Mouse (Mus musculus) kidney, postnatal 4 days (tissue): ENCODE results near the gene Actg1.

Experiments used
- DNase-seq, 2 experiments: peaks; one replicate each; pipeline ENCODE4 v3.0.0; 2021; ENCODE audit warnings: mixed read lengths in 2 of 2

Gene Actg1

DNA sequence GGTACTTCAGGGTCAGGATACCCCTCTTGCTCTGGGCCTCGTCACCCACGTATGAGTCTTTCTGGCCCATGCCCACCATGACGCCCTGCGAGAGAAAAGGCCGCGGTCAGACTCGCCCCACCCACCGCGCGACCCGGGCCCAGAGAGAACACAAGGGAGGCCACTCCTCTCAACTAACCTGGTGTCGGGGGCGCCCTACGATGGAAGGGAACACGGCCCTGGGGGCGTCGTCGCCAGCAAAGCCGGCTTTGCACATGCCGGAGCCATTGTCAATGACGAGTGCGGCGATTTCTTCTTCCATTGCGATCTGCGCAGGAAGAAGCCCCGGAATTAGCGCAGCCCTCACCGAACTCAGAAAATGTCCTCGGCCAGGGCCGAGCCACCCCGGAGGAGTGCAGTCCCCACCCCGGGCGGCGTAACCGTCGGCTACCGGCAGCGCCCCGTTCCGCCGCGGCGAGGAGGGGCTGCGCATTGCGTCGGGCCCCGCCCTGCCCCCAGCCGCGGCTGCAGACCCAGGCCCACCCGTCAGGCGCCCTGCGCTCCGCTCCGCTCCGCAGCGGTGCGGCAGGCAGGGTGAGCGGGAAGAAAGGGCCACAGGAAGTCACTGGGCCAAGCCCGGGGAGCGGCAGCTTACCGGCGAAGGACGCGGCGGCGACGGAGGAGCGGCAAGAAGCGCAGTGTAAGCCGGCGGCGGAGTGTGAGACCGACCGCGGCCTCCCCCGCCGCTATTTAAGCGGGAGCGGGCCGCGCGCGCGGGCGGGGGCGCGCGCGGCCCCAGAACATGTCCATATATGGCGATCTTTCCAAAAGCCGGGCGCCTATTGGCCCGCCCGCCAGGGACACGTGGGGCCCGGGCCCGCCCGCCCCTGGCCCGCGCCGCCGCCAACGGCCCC is at the start of gene Actg1:
Gene Actg1 (minus strand): TSS at position 752 of the 893 bp plus-strand sequence.
- DNase-seq = peak; percentile 88 to 94

- DNase-seq = no peak
Measured at GRCm38 (mm10) chr11:120397602-120398001, 49.3 kb upstream of the Actg1 start.

GRCm38 (mm10) chr11:120395661-120396060 is 47.3 kb upstream of the Actg1 start:
- DNase-seq = no peak

- DNase-seq = no peak
Measured at GRCm38 (mm10) chr11:120388580-120388979, 40.2 kb upstream of the Actg1 start.

DNA sequence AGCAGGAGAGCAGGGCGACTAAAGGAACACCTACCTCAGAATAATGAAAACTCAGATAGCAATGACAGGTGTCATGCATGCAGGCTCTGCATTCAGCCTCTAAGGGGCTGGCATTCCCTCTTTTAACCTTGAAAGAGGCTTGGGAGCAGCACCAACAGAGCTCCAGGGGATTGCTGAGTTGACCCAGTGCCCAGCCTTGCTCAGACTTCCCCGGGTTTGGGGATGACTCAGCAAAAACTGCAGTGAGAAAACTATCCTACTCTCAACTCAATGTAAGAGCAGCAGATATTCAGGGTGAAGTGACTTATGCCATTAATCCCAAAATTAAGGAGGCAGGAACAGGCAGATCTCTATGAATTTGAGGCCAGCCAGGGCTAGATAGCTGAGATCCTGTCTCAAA is 38.8 kb upstream of the Actg1 start:
- DNase-seq = no peak

GRCm38 (mm10) chr11:120386632-120387031 is 38.3 kb upstream of the Actg1 start:
- DNase-seq = no peak

GRCm38 (mm10) chr11:120382509-120382908 is 34.2 kb upstream of the Actg1 start:
- DNase-seq = no peak

- DNase-seq = no peak
Measured at GRCm38 (mm10) chr11:120381157-120381556, 32.8 kb upstream of the Actg1 start.

DNA sequence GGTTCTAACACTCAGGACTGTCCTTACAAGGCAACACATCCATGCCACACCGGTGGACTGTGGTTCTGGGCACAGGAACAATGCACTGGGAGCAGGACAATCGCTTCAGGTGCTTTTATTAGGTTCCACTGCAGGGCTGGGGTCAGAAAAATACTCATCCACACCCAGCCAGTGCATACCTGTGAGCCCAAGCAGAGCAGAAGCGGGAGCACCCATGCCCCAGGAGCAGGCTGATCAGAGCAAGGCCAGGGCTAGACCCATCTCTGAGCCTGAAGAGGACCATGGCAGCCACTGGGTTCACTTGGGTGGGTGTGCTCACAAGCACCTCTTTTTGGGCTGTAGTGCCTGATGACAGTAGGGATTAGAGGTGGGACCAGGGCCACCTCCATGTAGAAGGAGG is 31.9 kb upstream of the Actg1 start:
- DNase-seq = no peak

DNA sequence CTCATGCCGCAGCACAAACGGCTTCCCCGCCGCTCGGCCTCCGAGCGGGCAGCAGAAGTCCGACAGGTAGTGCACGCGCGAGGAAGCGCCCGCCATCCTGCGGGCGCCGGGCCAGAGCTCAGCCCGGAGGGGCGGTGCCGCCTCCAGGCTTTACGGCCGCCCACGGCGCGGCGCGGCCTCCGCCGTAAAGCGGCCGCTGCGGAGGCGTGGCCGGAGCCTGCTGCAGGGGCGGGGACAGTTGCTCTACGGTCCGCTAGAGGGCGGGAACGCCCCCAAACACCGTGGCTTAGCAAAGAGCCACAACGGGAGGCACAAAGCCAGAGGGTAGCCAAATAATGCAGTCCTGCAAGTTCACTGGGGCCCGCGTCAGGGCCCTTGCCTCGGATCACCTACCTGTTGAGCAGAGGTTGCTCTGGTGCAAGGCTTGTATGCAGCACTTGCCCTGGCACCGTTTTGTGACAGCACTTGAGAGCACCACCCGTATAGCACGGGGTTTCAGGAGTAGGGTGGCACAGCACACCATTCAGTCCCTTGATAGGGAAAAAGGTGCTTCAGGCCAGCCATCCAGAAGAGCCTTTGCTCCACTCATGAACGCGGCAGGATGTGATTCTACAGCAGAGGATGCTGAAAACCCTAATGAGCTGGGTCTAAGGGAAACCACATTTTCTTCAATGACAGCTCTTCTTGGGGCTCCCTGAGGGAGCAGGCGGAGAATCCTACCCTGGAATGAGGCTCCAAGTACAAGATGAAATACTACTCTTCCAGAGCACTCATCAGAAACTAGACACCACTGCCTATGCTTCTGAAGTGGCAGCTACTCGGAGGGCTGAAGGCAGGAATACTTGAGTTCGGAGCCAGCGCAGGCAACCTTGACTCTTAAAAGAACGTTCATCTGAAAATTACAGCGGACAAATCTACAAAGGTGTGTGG is 30.5 kb upstream of the Actg1 start, which contains the start of gene Faap100:
Gene Faap100 (minus strand): TSS at position 154 of the 930 bp plus-strand sequence.
- DNase-seq = peak; percentile 91 to 95

DNA sequence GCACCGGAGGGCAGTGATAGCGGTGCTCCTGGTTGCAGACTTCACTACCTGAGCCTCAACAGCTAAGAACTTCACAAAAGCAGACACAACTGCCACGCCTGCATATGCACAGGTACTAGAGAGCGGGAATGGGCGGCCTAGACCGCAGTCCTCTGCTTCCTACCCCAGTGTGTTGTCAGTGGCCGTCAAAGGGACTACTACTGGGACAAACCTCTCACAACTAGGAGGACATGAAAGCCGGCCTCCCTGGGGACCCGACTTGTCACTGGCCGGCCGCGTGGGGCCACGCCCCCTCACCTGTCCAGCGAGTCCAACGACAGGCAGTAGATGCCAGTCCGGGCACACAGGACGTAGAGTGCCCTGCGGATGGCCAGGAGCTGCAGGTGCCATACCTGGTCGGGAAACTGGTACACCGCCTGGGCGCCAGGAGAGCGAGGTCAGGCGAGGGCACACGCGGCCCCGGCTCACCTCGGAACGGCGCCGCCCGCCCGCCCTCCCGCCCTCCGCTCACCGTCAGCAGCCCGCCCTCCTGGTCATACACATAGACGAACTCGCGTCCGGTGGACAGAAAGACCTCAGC is 29.8 kb upstream of the Actg1 start:
- peak; percentile 70 to 83 for DNase-seq

- peak in 1 of 2 experiments; percentile 31 for DNase-seq
Measured at GRCm38 (mm10) chr11:120377337-120377736, 29.0 kb upstream of the Actg1 start.

- DNase-seq = no peak
Measured at GRCm38 (mm10) chr11:120376302-120377160, 28.2 kb upstream of the Actg1 start.

DNA sequence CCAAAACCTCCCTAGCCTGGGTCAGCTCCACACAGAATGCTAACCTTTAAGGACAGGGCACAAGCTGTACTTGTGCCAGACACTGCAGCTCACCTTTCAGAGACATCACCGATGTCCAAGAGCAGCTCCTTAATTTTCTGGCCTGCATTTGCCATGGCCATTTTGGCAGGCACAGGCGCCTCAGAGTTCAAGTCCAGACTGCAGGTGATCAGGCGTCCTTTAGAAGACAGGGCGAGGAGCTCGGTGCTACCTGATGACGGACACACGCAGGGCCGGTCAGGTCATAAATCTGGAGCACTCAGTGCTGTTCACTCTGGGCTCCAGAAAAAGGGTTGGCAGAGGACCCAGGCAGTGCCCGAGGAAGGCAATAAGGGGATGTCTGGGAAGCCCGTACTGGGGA is 27.0 kb upstream of the Actg1 start:
- no peak for DNase-seq

- DNase-seq = peak in 1 of 2 experiments; percentile 37
Measured at GRCm38 (mm10) chr11:120373820-120374586, 25.7 kb upstream of the Actg1 start.

- DNase-seq = no peak
Measured at GRCm38 (mm10) chr11:120373025-120373424, 24.7 kb upstream of the Actg1 start.

GRCm38 (mm10) chr11:120369656-120370055 is 21.3 kb upstream of the Actg1 start:
- DNase-seq = peak; percentile 82 to 88

- no peak for DNase-seq
Measured at GRCm38 (mm10) chr11:120366443-120367027, 18.2 kb upstream of the Actg1 start.

- DNase-seq = no peak
Measured at GRCm38 (mm10) chr11:120362891-120363290, 14.5 kb upstream of the Actg1 start.

- peak; percentile 37 to 55 for DNase-seq
Measured at GRCm38 (mm10) chr11:120361295-120361694, 13.0 kb upstream of the Actg1 start, which contains the start of gene Fscn2. TSS of gene Fscn2 (plus strand) at chr11:120361534.

DNA sequence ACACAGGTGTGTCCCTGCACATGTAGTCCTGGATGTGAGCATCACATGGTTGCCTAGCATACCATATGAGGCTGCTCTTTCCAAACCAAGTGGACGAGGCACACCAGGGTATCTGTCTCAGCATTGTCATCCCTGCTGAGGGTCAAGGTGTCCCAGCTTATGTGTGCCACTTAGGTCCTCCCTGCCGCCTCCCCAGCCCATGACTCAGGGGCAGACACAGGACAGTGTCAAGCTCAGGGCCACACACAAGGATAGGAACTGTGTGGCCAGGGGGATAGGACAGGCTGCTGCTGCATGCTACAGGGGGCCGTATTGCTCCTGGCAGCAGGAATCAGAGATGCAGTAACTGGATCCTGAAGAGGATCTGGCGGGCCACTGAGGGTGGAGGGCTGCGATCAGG is 12.4 kb upstream of the Actg1 start:
- no peak for DNase-seq
